Mouse (Mus musculus): Measurements from ENCODE around the gene Eif2s3x. TPM values are rescaled to one million over a fixed set of nuclear protein-coding genes. Genes with fewer than 3 reads are reported as not detected.

Eif2s3x gene
- polyA plus RNA-seq, 1 experiment: 16.8 TPM

- 40% methylated on average over 11 of the region's 11 CpGs for WGBS
- Histone ChIP-seq H3K4me3 (ENCODE audit: low read depth, low read length) (no peak overlapping the region), H3K36me3 (ENCODE audit: control insufficient read depth, insufficient read depth, low read length) (no peaks in the 10 kb centered on the region), H3K4me1 (ENCODE audit: control insufficient read depth, insufficient read depth, insufficient read length, low read length) (no peaks in the 10 kb centered on the region), H3K27me3 (ENCODE audit: control insufficient read depth, insufficient read depth, low read length) (no peaks in the 10 kb centered on the region), H3K27ac (ENCODE audit: insufficient read depth, low read depth, low read length) (no peak overlapping the region)
- TF ChIP-seq POLR2A (IDR thresholded peaks at IDR 0.05; ENCODE audit: low read depth, low read length): no peak
- no peak for TF ChIP-seq CTCF (IDR thresholded peaks at IDR 0.05; ENCODE audit: extremely low read depth, insufficient read length, insufficient replicate concordance, low read depth, low read length)
Observed at GRCm38 (mm10) chrX:94152251-94152830, 60.3 kb downstream of the Eif2s3x start.

- H3K4me3 ChIP-seq (ENCODE audit: low read depth, low read length): no peak overlapping the region
- TF ChIP-seq POLR2A (IDR thresholded peaks at IDR 0.05; ENCODE audit: low read depth, low read length) (no peak), CTCF (IDR thresholded peaks at IDR 0.05; ENCODE audit: extremely low read depth, insufficient read length, insufficient replicate concordance, low read depth, low read length) (no peak)
- H3K4me1 ChIP-seq (ENCODE audit: control insufficient read depth, insufficient read depth, insufficient read length, low read length): no peaks in the 10 kb centered on the region
- no peaks in the 10 kb centered on the region for H3K36me3 ChIP-seq (ENCODE audit: control insufficient read depth, insufficient read depth, low read length)
- no peaks in the 10 kb centered on the region for H3K27me3 ChIP-seq (ENCODE audit: control insufficient read depth, insufficient read depth, low read length)
- WGBS: 69% methylated on average over 19 of the region's 19 CpGs
- no peak overlapping the region for H3K27ac ChIP-seq (ENCODE audit: insufficient read depth, low read depth, low read length)
Observed at GRCm38 (mm10) chrX:94150471-94150870, 62.2 kb downstream of the Eif2s3x start.

- Histone ChIP-seq H3K4me3 (ENCODE audit: low read depth, low read length) (no peak overlapping the region), H3K27ac (ENCODE audit: insufficient read depth, low read depth, low read length) (no peak overlapping the region)
Observed at GRCm38 (mm10) chrX:94142004-94142771, 70.5 kb downstream of the Eif2s3x start.

GRCm38 (mm10) chrX:94140080-94140479 lies 72.6 kb downstream of the Eif2s3x start:
- H3K4me1 ChIP-seq (ENCODE audit: control insufficient read depth, insufficient read depth, insufficient read length, low read length): no peaks in the 10 kb centered on the region
- H3K27me3 ChIP-seq (ENCODE audit: control insufficient read depth, insufficient read depth, low read length): no peaks in the 10 kb centered on the region
- TF ChIP-seq POLR2A (IDR thresholded peaks at IDR 0.05; ENCODE audit: low read depth, low read length) (no peak), CTCF (IDR thresholded peaks at IDR 0.05; ENCODE audit: extremely low read depth, insufficient read length, insufficient replicate concordance, low read depth, low read length) (no peak)
- no peak overlapping the region for H3K27ac ChIP-seq (ENCODE audit: insufficient read depth, low read depth, low read length)
- 79% methylated on average over 1 of the region's 1 CpGs for WGBS
- no peak overlapping the region for H3K4me3 ChIP-seq (ENCODE audit: low read depth, low read length)
- no peaks in the 10 kb centered on the region for H3K36me3 ChIP-seq (ENCODE audit: control insufficient read depth, insufficient read depth, low read length)

More at GRCm38 (mm10) chrX:94142004-94142771, 70.5 kb downstream of the Eif2s3x start:
- no peaks in the 10 kb centered on the region for H3K4me1 ChIP-seq (ENCODE audit: control insufficient read depth, insufficient read depth, insufficient read length, low read length)
- no peaks in the 10 kb centered on the region for H3K27me3 ChIP-seq (ENCODE audit: control insufficient read depth, insufficient read depth, low read length)
- H3K36me3 ChIP-seq (ENCODE audit: control insufficient read depth, insufficient read depth, low read length): no peaks in the 10 kb centered on the region
- WGBS: 52% methylated on average over 7 of the region's 7 CpGs
- TF ChIP-seq POLR2A (IDR thresholded peaks at IDR 0.05; ENCODE audit: low read depth, low read length) (no peak), CTCF (IDR thresholded peaks at IDR 0.05; ENCODE audit: extremely low read depth, insufficient read length, insufficient replicate concordance, low read depth, low read length) (no peak)

Other genes with a start within 250 kb of the Eif2s3x start
- gene AU015836, start 244.2 kb downstream of the Eif2s3x start, polyA plus RNA-seq (2012; rRNA removed): not detected in 2 replicates
- gene Zfx, start 89.2 kb downstream of the Eif2s3x start, polyA plus RNA-seq (2012; rRNA removed): 1.2 and 2.7 TPM in 2 replicates
- 4.8 and 9.5 TPM in 2 replicates for gene Klhl15, start 21.7 kb upstream of the Eif2s3x start, polyA plus RNA-seq (2012; rRNA removed)
- gene Fam90a1b, start 153.9 kb upstream of the Eif2s3x start, polyA plus RNA-seq (2012; rRNA removed): not detected in 2 replicates
- gene Apoo, start 154.3 kb upstream of the Eif2s3x start, polyA plus RNA-seq (2012; rRNA removed): 1.8 and 2.4 TPM in 2 replicates

Data from small intestine, adult 2 months (tissue).